Mouse (Mus musculus): Measurements from ENCODE around the gene Ostm1. TPM values are rescaled to one million over a fixed set of nuclear protein-coding genes. Genes with fewer than 3 reads are reported as not detected.
A peak's percentile ranks its signal among the peaks of the same experiment; 100 is the strongest.

The Ostm1 gene
- polyA plus RNA-seq, 1 experiment from 2014 or later = 41.8 TPM

DNA sequence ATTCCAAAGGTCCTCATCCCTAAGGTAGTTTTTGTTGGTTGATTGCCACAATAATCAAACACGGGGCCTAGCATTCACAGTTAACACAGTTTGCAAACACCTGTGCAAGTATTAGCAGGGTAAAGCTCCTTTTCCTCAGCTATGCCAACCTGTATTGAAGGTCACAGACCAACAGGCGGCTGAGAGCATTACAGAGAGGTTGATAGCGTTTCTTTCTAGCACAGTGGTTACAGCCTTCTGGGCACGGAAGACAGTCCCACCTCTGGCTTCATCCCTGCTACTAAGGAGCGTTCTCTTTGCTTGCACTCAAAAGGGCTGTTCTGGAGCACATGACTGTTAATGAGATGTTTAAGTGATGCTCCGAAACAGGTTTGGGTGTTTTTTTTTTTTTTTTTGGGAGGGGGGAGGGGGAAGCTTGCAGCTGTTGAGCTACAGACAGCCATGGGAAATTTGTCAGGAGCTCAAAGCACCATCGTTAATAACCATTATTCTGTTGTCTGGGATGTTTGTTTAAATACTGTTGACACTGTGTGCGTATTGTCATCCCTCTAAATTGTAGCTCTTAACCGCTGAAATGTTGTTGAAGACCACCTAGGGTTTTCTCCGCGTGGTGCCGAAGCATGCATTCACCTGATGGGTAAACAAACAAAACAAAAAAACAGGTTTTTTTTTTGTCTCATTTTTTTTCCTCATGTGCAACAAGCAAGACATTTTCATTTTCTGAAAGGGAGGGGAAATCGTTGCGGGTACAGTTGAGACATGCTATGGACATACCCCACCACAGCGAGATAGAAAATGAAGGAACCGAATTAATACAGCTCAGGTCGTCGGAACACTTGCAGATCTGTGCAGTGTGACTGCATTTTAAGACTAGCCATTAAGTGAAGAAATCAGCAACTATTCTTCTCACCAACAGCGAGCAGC lies 6.9 kb downstream of the Ostm1 start:
- no peak overlapping the region for H3K27ac ChIP-seq
- peaks cover 99% of the 10 kb centered on the region for H3K27me3 ChIP-seq (ENCODE audit: control insufficient read depth, insufficient read depth, low read length)
- H3K36me3 ChIP-seq (replicated peaks; ENCODE audit: control insufficient read depth, insufficient read depth) = no peaks in the 10 kb centered on the region
- ATAC-seq (ENCODE audit: low FRiP score) (no peak), DNase-seq (ENCODE audit: low spot score) (no peak)
- H3K4me3 ChIP-seq (replicated peaks; ENCODE audit: low read length) = no peak overlapping the region
- peaks cover 5% of the 10 kb centered on the region; the same call in 1 of the 2 replicates for H3K9me3 ChIP-seq (ENCODE audit: control insufficient read depth, low read length)
- H3K4me1 ChIP-seq (replicated peaks; ENCODE audit: control insufficient read depth, insufficient read depth, low read length) = no peaks in the 10 kb centered on the region
- 1% methylated on average over 19 of the region's 19 CpGs for WGBS
- H3K9ac ChIP-seq = no peak overlapping the region
- no peak overlapping the region for H3K4me2 ChIP-seq (replicated peaks)

DNA sequence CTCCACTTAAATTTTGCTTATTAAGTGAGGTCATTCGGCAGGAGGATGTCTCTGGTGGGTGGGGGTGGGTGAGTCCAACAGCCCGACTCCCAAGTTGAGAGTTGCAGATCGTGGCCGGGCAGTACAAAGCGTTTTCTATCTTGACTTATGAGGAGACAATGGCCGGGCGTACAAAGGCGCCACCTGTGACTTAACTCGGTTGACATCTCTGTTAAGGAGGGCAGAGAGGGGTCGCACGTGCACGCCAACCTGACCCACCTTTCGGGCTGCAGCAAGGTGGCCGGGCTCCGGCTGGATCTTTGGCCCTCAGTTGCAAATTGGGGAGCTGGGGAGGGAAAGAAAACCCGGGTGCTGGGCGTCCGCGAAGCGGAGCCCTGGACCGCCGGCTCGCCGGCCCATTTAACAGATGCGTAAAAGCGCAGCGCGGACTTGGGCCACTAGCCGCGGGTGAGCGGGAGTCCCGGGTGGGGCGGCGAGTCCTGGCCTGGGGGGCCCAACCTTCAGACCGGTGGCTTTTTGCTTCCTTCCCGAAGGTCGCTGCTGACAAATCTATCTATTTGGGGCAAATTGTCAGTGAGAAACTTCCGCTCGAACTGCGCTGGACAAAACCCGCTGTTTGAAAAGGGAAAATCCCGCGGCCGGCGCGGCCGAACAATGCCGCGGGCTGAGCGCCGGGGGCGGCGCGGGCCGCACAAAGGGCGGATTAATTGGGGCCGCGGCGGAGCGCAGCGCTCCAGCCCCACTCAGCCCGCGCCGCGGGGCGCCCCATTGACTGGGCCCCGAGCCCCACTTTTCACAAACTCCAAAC lies 7.8 kb downstream of the Ostm1 start:
- under 1% methylated on average over 67 of the region's 67 CpGs for WGBS
- H3K4me3 ChIP-seq (replicated peaks; ENCODE audit: low read length) = peak overlapping the region; percentile 5; the same call in 1 of the 2 replicates
- no peak overlapping the region for H3K27ac ChIP-seq
- no peak overlapping the region for H3K9ac ChIP-seq
- H3K9me3 ChIP-seq (ENCODE audit: control insufficient read depth, low read length) = peaks cover 3% of the 10 kb centered on the region; the same call in 1 of the 2 replicates
- no peaks in the 10 kb centered on the region for H3K4me1 ChIP-seq (replicated peaks; ENCODE audit: control insufficient read depth, insufficient read depth, low read length)
- no peaks in the 10 kb centered on the region for H3K36me3 ChIP-seq (replicated peaks; ENCODE audit: control insufficient read depth, insufficient read depth)
- ATAC-seq (ENCODE audit: low FRiP score) (peak; percentile 34; the same call in 1 of the 2 replicates), DNase-seq (ENCODE audit: low spot score) (no peak)
- H3K4me2 ChIP-seq (replicated peaks) = peak overlapping the region; percentile 42
- peaks cover 99% of the 10 kb centered on the region for H3K27me3 ChIP-seq (ENCODE audit: control insufficient read depth, insufficient read depth, low read length)

DNA sequence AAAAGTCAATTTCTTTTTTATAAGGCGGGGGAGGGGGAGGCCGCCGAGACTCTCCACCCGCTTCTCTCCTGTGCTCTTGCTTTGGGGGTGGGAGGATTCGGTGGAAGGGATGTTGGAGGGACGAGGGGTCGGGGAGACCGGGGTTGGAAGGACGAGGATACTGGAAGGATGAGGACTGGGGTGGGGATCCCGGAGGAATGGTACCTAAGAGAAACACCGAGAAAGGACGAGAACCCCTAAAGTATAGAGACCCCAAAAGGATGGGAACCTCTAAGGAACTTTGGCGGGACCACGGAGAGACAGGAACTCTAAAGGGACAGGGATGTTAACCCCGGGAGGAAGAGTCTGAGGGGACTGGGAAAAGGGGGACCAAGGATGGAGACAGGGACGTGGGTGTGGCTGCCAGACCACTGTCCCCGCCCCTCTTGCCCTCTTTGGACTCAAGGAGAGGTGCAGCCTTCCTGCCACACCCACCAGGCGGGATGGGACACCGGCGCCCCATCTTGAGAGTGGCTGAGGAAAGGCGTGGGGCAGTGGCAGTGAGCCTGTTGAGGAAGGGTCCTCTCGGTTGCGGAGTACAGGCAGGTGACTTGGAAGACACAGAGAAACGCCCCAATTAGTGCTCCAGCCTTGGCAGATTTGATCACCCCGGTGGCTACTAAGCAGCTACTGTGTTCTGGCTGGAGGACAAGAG lies 8.5 kb downstream of the Ostm1 start:
- no peak for ATAC-seq (ENCODE audit: low FRiP score)
- 1% methylated on average over 25 of the region's 25 CpGs for WGBS
- Histone ChIP-seq H3K36me3 (replicated peaks; ENCODE audit: control insufficient read depth, insufficient read depth) (no peaks in the 10 kb centered on the region), H3K4me2 (replicated peaks) (peak overlapping the region; percentile 42), H3K27me3 (ENCODE audit: control insufficient read depth, insufficient read depth, low read length) (peaks cover 99% of the 10 kb centered on the region), H3K4me3 (replicated peaks; ENCODE audit: low read length) (peak overlapping the region; percentile 5; the same call in 1 of the 2 replicates), H3K9me3 (ENCODE audit: control insufficient read depth, low read length) (no peaks in the 10 kb centered on the region), H3K27ac (no peak overlapping the region), H3K9ac (no peak overlapping the region), H3K4me1 (replicated peaks; ENCODE audit: control insufficient read depth, insufficient read depth, low read length) (no peaks in the 10 kb centered on the region)
- DNase-seq (ENCODE audit: low spot score) = no peak

DNA sequence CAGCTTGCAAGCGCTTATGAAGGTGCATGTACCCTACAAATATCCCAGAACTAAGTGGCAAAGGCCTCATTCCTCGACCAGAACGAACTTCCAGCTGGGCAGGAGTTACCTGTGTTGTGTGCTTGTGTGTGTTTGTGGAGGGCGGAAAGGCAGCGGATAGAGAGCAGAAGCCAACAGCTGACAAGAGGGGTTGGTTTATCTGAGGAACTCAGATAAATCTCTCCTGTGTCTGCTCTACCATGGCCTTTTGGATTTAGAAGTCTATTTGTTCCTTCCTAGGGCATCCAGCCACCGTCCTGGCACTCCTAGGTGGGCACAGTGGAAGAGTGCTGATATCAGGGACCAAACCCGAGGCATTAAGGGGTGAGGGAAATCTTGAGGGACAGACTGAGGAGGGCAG lies 9.6 kb downstream of the Ostm1 start:
- Histone ChIP-seq H3K9ac (no peak overlapping the region), H3K4me3 (replicated peaks; ENCODE audit: low read length) (no peak overlapping the region), H3K4me2 (replicated peaks) (no peak overlapping the region), H3K36me3 (replicated peaks; ENCODE audit: control insufficient read depth, insufficient read depth) (no peaks in the 10 kb centered on the region), H3K9me3 (ENCODE audit: control insufficient read depth, low read length) (no peaks in the 10 kb centered on the region), H3K27me3 (ENCODE audit: control insufficient read depth, insufficient read depth, low read length) (peaks cover 96% of the 10 kb centered on the region), H3K27ac (no peak overlapping the region), H3K4me1 (replicated peaks; ENCODE audit: control insufficient read depth, insufficient read depth, low read length) (no peaks in the 10 kb centered on the region)
- DNase-seq (ENCODE audit: low spot score) (no peak), ATAC-seq (ENCODE audit: low FRiP score) (no peak)
- WGBS = 15% methylated on average over 7 of the region's 7 CpGs

DNA sequence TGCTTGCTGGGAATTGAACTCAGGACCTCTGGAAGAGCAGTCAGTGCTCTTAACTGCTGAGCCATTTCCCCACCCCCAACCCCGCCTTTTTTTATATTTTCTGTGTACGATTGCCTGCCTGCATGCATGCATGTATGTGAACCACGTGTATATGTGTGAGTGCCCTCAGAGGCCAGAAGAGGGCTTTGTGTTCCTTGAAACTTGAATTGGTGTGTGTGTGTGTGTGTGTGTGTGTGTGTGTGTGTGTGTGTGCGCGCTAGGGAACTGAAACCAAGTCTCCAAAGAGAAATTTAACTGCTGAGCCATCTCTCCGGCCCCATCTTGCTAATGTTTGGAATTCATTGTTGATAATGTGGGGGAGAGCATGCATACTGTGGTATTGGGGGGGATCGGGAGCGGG lies 15.0 kb downstream of the Ostm1 start:
- peaks cover 72% of the 10 kb centered on the region for H3K27me3 ChIP-seq (ENCODE audit: control insufficient read depth, insufficient read depth, low read length)
- H3K4me3 ChIP-seq (replicated peaks; ENCODE audit: low read length) = no peak overlapping the region
- DNase-seq (ENCODE audit: low spot score) (no peak), ATAC-seq (ENCODE audit: low FRiP score) (no peak)
- H3K36me3 ChIP-seq (replicated peaks; ENCODE audit: control insufficient read depth, insufficient read depth) = no peaks in the 10 kb centered on the region
- no peaks in the 10 kb centered on the region for H3K9me3 ChIP-seq (ENCODE audit: control insufficient read depth, low read length)
- H3K27ac ChIP-seq = no peak overlapping the region
- H3K9ac ChIP-seq = no peak overlapping the region
- H3K4me1 ChIP-seq (replicated peaks; ENCODE audit: control insufficient read depth, insufficient read depth, low read length) = no peaks in the 10 kb centered on the region
- 84% methylated on average over 8 of the region's 8 CpGs for whole genome bisulfite sequencing
- H3K4me2 ChIP-seq (replicated peaks) = no peak overlapping the region

DNA sequence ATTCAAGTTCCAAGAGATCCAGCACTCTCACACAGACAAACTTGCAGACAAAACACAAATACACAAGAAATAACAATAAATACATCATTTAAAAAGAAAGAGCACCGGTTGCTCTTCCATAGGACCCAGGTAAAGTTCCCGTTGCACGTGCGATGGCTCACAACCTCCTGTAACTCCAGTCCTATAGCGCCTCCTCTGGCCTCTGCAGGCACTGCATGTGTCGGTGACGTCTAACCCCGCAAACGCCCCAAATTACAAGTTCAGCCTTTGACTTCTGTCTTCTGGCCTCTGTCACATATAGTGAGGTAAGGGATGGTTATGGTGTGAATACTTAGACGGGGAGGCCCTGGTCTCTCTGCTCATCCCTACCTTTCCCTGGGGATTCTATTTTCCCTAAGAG lies 17.9 kb downstream of the Ostm1 start:
- no peak for ATAC-seq (ENCODE audit: low FRiP score)
- Histone ChIP-seq H3K4me2 (replicated peaks) (no peak overlapping the region), H3K4me3 (replicated peaks; ENCODE audit: low read length) (no peak overlapping the region), H3K27me3 (ENCODE audit: control insufficient read depth, insufficient read depth, low read length) (peaks cover 46% of the 10 kb centered on the region), H3K36me3 (replicated peaks; ENCODE audit: control insufficient read depth, insufficient read depth) (no peaks in the 10 kb centered on the region), H3K4me1 (replicated peaks; ENCODE audit: control insufficient read depth, insufficient read depth, low read length) (no peaks in the 10 kb centered on the region), H3K27ac (no peak overlapping the region), H3K9ac (no peak overlapping the region), H3K9me3 (ENCODE audit: control insufficient read depth, low read length) (peaks cover 8% of the 10 kb centered on the region)
- 25% methylated on average over 10 of the region's 10 CpGs for WGBS
- no peak for DNase-seq (ENCODE audit: low spot score)

DNA sequence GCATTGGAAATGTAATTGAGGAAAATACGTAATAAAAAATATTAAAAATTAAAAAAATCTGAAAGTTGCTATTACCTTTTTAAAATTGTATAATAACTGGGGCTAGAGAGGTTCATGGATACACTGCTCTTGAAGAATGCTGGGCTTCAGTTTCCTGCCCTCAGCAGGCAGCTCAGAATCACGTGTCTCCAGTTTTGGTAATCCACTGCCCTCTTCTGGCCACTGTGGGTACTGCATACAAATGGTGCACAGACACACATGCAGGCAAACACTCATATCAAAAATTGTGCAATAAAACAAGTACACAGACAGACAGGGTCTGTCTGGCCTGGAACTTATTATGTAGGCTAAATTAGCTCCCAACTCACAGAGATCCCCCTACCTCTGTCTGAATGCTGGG lies 21.3 kb downstream of the Ostm1 start:
- ATAC-seq (ENCODE audit: low FRiP score) = no peak
- Histone ChIP-seq H3K27me3 (ENCODE audit: control insufficient read depth, insufficient read depth, low read length) (peaks cover 54% of the 10 kb centered on the region), H3K9ac (no peak overlapping the region), H3K4me2 (replicated peaks) (no peak overlapping the region), H3K4me1 (replicated peaks; ENCODE audit: control insufficient read depth, insufficient read depth, low read length) (no peaks in the 10 kb centered on the region), H3K9me3 (ENCODE audit: control insufficient read depth, low read length) (peaks cover 12% of the 10 kb centered on the region), H3K27ac (no peak overlapping the region), H3K4me3 (replicated peaks; ENCODE audit: low read length) (no peak overlapping the region), H3K36me3 (replicated peaks; ENCODE audit: control insufficient read depth, insufficient read depth) (no peaks in the 10 kb centered on the region)
- WGBS = 64% methylated on average over 2 of the region's 2 CpGs
- DNase-seq (ENCODE audit: low spot score) = no peak

DNA sequence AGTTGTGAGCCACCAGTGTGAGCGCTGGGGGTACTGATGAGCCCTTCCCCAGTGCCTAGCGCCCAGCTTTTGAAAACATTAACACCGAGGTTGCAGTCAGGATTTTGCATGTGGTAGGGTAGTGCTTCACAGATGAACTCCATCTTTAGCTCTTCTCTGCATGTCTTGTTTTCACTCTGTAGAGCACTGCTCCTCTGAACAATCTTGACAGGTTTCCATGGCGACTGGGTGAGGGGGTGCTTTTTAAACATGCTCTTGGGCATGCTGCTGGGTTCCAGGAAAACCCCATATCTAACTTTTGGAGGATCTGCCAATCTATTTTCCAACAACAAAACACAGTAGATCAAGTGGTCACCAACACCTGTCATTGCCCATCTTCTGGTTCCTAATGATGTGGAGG lies 23.1 kb downstream of the Ostm1 start:
- no peaks in the 10 kb centered on the region for H3K36me3 ChIP-seq (replicated peaks; ENCODE audit: control insufficient read depth, insufficient read depth)
- peaks cover 12% of the 10 kb centered on the region for H3K9me3 ChIP-seq (ENCODE audit: control insufficient read depth, low read length)
- ATAC-seq (ENCODE audit: low FRiP score) = no peak
- H3K27ac ChIP-seq = no peak overlapping the region
- DNase-seq (ENCODE audit: low spot score) = no peak
- H3K9ac ChIP-seq = no peak overlapping the region
- H3K4me3 ChIP-seq (replicated peaks; ENCODE audit: low read length) = no peak overlapping the region
- no peak overlapping the region for H3K4me2 ChIP-seq (replicated peaks)
- peaks cover 58% of the 10 kb centered on the region for H3K27me3 ChIP-seq (ENCODE audit: control insufficient read depth, insufficient read depth, low read length)
- 71% methylated on average over 4 of the region's 4 CpGs for WGBS
- no peaks in the 10 kb centered on the region for H3K4me1 ChIP-seq (replicated peaks; ENCODE audit: control insufficient read depth, insufficient read depth, low read length)

DNA sequence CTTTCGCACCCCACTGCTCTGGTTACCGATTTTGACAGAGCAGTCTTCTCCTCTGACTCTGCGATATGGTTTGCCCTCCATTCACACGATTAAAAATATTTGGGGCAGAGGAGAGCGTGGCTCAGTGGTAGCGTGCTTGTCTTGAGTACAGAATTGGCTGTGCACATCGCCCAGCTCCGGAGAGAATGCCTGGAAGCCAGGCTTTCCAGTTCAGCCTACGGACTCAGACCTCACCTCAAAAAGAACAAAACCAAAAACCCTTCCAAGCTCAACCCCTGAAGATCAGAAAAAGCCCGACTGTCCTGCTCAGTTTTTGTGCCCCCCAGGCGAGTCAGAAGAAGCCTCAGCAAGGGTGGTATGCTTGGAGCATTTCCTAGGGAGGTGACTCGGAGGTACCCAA lies 29.5 kb downstream of the Ostm1 start:
- H3K27ac ChIP-seq = no peak overlapping the region
- no peak for DNase-seq (ENCODE audit: low spot score)
- peaks cover 93% of the 10 kb centered on the region for H3K27me3 ChIP-seq (ENCODE audit: control insufficient read depth, insufficient read depth, low read length)
- 8% methylated on average over 12 of the region's 12 CpGs for WGBS
- H3K36me3 ChIP-seq (replicated peaks; ENCODE audit: control insufficient read depth, insufficient read depth) = no peaks in the 10 kb centered on the region
- no peak overlapping the region for H3K4me2 ChIP-seq (replicated peaks)
- ATAC-seq (ENCODE audit: low FRiP score) = no peak
- H3K4me3 ChIP-seq (replicated peaks; ENCODE audit: low read length) = no peak overlapping the region
- H3K9me3 ChIP-seq (ENCODE audit: control insufficient read depth, low read length) = peaks cover 6% of the 10 kb centered on the region; the same call in 1 of the 2 replicates
- no peak overlapping the region for H3K9ac ChIP-seq
- H3K4me1 ChIP-seq (replicated peaks; ENCODE audit: control insufficient read depth, insufficient read depth, low read length) = peaks cover 5% of the 10 kb centered on the region; the same call in 1 of the 2 replicates
